Mouse (Mus musculus) embryonic facial prominence, embryonic 11.5 days (tissue): Measurements from ENCODE around the gene Rptor. TPM values are rescaled to one million over a fixed set of nuclear protein-coding genes. Genes with fewer than 3 reads are reported as not detected.

Source experiments
- ATAC-seq: fragments of 200-750 bp; cut with Nextera tagmentation; replicated peaks from 2 replicates; pipeline ENCODE4 v1.8.0; 2017; ENCODE audit warnings: low read depth; ENCODE audit not compliant: insufficient number of reproducible peaks, low FRiP score, low TSS enrichment
- DNase-seq: peaks from one replicate; pipeline ENCODE4 v3.0.0-alpha.2; 2015; ENCODE audit warnings: low spot score
- H3K27ac ChIP-seq: fragments of 300-500 bp; sonication (generic); replicated peaks from 2 replicates; pipeline ENCODE4 v1.5.1; 2014; ENCODE audit warnings: mild to moderate bottlenecking, low read depth, low read length, control low read depth
- H3K27me3 ChIP-seq: fragments of 300-500 bp; sonication (generic); 2 replicates; pipeline ENCODE4 v1.6.1; 2014; ENCODE audit warnings: mild to moderate bottlenecking, low read length, moderate library complexity, mixed read lengths; ENCODE audit not compliant: control insufficient read depth, insufficient read depth
- H3K36me3 ChIP-seq: fragments of 300-500 bp; sonication (generic); replicated peaks from 2 replicates; pipeline ENCODE4 v1.6.1; 2014; ENCODE audit warnings: low read depth, mild to moderate bottlenecking, low read length, moderate library complexity, mixed read lengths; ENCODE audit not compliant: control insufficient read depth, insufficient read depth
- H3K4me1 ChIP-seq: fragments of 300-500 bp; sonication (generic); 2 replicates; pipeline ENCODE4 v1.6.1; 2014; ENCODE audit warnings: low read length, mixed read lengths; ENCODE audit not compliant: control insufficient read depth, insufficient read depth
- H3K4me2 ChIP-seq: fragments of 300-500 bp; sonication (generic); 2 replicates; pipeline ENCODE4 v1.6.1; 2014; ENCODE audit warnings: low read depth, mild to moderate bottlenecking, control low read depth, low read length, moderate library complexity
- H3K4me3 ChIP-seq: fragments of 300-500 bp; sonication (generic); 2 replicates; pipeline ENCODE4 v1.5.1; 2014; ENCODE audit warnings: low read depth, low read length, control low read depth
- H3K9ac ChIP-seq: fragments of 300-500 bp; sonication (generic); replicated peaks from 2 replicates; pipeline ENCODE4 v1.6.1; 2014; ENCODE audit warnings: mild to moderate bottlenecking, control low read depth, low read length
- H3K9me3 ChIP-seq: fragments of 300-500 bp; sonication (generic); replicated peaks from 2 replicates; pipeline ENCODE4 v1.6.1; 2016; ENCODE audit warnings: mild to moderate bottlenecking, low read length, inconsistent platforms, mixed read lengths; ENCODE audit not compliant: control insufficient read depth
- WGBS: fragments of 180-500 bp; shearing (Covaris S2); extraction: QIAGEN DNeasy Blood & Tissue Kit; methylation state at CpG from one replicate; pipeline ENCODE4 v1.1.7; 2014; 5-methylcytosine and 5-hydroxymethylcytosine counted together
- polyA plus RNA-seq: library from polyadenylated mRNA; unstranded; fragments of >200 nt; fragmentation: Nextera tagmentation; extraction: Ambion mirVana; gene quantifications from 2 replicates; pipeline ENCODE4 v1.2.1, GENCODE M21; 2014

Rptor gene
- polyA plus RNA-seq, 1 experiment from 2014 or later = 10.1 TPM

DNA sequence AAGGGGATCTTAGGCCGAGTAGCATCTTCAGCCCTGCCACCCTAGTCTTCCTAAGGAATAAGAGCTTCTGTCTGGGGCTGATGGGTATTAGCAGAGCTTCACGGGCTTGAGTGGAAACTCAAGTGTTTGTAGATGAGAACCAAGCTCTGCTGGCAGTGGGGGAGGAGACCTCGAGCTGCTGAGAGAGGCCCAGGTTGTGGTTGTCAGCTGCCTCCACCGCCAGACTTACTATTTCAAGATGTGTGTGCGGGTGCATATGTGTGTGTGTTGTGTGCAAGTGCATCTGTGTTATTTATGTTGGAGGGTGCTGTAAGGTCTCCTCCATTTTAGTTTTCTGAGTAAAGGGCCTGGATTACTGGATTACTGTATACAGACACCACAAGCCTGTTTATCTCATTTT, 15.6 kb upstream of the Rptor start:
- Histone ChIP-seq H3K9ac (no peak overlapping the region), H3K27me3 (no peaks in the 10 kb centered on the region), H3K4me3 (no peak overlapping the region), H3K27ac (no peak overlapping the region), H3K4me2 (no peak overlapping the region), H3K36me3 (no peaks in the 10 kb centered on the region), H3K9me3 (no peaks in the 10 kb centered on the region), H3K4me1 (no peaks in the 10 kb centered on the region)
- 57% methylated on average over 5 of the region's 5 CpGs for WGBS
- ATAC-seq = no peak
- no peak for DNase-seq

DNA sequence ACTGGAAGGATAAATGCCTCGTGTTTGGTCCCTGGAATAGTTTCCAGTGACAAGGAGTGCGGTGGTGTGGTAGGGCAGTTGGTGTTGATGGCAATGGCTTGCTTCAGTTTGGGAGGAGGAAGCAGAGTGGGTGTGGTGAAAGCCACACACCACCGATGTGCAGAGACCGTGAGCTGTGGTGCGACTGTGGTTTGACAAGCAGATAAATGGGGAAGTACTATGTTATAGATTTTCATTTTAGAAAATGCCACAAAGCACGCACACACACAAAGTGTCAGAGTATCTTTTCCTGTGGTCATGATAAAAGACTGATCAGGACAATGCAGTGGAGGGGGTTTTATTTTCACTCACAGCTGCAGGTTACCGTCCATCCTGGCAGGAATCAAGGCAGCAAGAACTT, 13.5 kb upstream of the Rptor start:
- WGBS = 83% methylated on average over 7 of the region's 7 CpGs
- Histone ChIP-seq H3K4me1 (no peaks in the 10 kb centered on the region), H3K27me3 (no peaks in the 10 kb centered on the region), H3K27ac (no peak overlapping the region), H3K36me3 (no peaks in the 10 kb centered on the region), H3K9me3 (no peaks in the 10 kb centered on the region), H3K9ac (no peak overlapping the region), H3K4me2 (no peak overlapping the region), H3K4me3 (no peak overlapping the region)
- ATAC-seq (no peak), DNase-seq (no peak)

DNA sequence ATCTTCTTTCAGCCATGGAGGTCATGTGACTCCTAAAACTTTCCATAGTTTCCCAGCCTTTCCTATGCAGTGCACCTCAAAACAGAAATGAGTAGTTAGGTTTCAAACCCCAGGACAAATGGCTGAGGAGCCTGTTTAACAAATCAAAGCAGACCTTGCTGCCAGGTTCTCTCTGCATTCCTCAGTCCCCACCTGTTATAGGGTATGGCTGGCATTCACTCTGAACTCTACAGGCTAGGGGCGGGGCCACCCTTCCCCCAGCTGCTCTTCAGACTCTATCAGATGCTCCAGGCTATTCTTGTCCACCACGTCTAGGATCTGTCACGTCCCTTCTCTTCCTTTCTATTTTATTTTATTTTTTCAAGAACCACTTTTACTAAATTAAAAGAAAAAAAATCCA, 8.7 kb upstream of the Rptor start:
- DNase-seq (peak; percentile 17), ATAC-seq (no peak)
- H3K27ac ChIP-seq = no peak overlapping the region
- no peak overlapping the region for H3K4me3 ChIP-seq
- no peak overlapping the region for H3K9ac ChIP-seq
- 28% methylated on average over 3 of the region's 3 CpGs for WGBS
- H3K36me3 ChIP-seq = no peaks in the 10 kb centered on the region
- no peaks in the 10 kb centered on the region for H3K4me1 ChIP-seq
- H3K27me3 ChIP-seq = no peaks in the 10 kb centered on the region
- H3K4me2 ChIP-seq = no peak overlapping the region
- H3K9me3 ChIP-seq = no peaks in the 10 kb centered on the region

DNA sequence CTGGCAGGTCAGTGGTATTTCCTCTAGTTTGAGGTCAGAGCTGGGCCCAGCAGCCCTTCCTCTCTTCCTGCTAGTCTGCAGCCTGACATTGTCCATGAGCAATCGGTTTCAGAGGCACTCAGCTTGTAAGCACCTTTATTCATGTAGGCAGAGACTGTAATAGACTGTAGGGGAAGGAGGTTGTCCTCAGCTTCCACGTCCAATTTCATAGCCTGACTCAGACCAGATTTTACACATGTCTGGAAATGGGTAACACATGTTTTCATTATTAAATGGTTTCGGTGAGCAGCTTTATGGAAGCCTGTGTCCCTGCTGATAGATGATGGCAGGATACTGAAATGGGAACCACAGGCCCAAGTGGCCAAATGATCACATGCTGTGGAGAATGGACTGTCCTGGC, 3.8 kb upstream of the Rptor start:
- Histone ChIP-seq H3K36me3 (no peaks in the 10 kb centered on the region), H3K9me3 (no peaks in the 10 kb centered on the region), H3K27ac (no peak overlapping the region), H3K4me3 (no peak overlapping the region), H3K27me3 (no peaks in the 10 kb centered on the region), H3K9ac (no peak overlapping the region), H3K4me1 (no peaks in the 10 kb centered on the region), H3K4me2 (no peak overlapping the region)
- ATAC-seq (no peak), DNase-seq (peak; percentile 55)
- WGBS = 31% methylated on average over 3 of the region's 3 CpGs

DNA sequence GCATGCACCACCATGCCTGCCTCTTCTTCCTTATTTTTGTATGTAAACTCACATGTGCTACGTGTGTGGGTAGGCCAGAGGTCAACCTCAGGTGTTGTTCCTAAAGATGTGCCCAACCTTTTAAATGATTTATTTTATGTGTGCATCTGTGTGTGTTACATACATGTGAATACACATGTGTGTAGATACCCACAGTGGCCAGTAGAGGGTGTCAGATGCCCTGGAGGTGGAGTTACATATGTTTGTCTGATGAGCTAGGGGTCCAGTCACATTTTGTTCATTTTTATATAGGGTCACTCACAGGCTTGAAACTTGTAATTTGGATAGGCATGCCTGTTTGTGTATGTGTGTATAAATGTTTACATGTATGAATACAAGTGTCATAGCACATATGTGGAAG, 2.4 kb upstream of the Rptor start:
- WGBS = 76% methylated on average over 1 of the region's 1 CpGs
- no peak overlapping the region for H3K9ac ChIP-seq
- no peak overlapping the region for H3K4me3 ChIP-seq
- H3K4me2 ChIP-seq = no peak overlapping the region
- no peaks in the 10 kb centered on the region for H3K36me3 ChIP-seq
- H3K9me3 ChIP-seq = no peaks in the 10 kb centered on the region
- H3K4me1 ChIP-seq = no peaks in the 10 kb centered on the region
- no peak overlapping the region for H3K27ac ChIP-seq
- no peak for ATAC-seq
- H3K27me3 ChIP-seq = no peaks in the 10 kb centered on the region
- DNase-seq = no peak

DNA sequence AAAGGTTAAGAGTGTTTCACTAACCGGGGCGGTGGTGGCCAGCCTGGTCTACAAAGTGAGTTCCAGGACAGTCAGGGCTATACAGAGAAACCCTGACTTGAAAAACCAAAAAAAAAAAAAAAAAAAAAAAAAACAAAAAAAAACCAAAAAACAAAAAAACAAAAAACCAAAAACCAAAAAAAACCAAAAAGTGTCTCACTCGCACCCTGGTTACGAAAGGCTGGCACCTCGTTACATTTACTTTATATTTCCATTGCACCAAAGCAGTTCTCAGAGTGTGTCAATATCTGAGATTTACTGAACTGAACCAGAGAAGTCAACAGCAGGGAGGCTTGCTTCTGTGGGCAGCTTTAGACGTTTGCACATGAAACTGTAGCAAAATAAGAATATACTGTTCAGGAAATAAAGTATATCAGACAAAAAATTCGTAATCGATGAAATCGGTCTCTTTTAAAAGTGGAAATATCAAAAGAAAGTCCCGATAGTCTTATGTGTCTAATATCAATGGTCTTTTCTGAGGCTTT, 466 bp upstream of the Rptor start:
- H3K9ac ChIP-seq = no peak overlapping the region
- H3K27me3 ChIP-seq = no peaks in the 10 kb centered on the region
- peak overlapping the region; percentile 70 for H3K4me3 ChIP-seq
- 39% methylated on average over 10 of the region's 10 CpGs for WGBS
- no peak overlapping the region for H3K27ac ChIP-seq
- H3K4me1 ChIP-seq = no peaks in the 10 kb centered on the region
- ATAC-seq (no peak), DNase-seq (peak; percentile 18)
- no peaks in the 10 kb centered on the region for H3K9me3 ChIP-seq
- H3K36me3 ChIP-seq = no peaks in the 10 kb centered on the region
- no peak overlapping the region; the same call in 1 of the 2 replicates for H3K4me2 ChIP-seq

DNA sequence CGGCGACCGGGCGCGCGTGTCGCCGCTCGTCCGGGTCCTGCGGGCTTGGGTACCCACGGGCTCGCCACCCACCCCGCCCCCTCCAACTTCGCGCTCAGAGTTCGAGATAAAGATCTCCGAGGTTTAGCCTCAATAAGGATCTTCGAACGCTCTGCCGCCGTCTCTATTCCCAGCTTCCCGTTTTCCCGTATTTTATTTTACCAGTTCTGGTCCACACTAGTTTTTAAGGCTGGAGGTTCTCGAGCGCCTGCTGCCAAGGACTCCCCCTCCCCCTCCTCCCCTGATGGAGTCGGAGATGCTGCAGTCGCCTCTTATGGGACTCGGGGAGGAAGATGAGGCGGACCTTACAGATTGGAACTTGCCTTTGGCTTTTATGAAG, 811 bp downstream of the Rptor start:
- Histone ChIP-seq H3K27me3 (no peaks in the 10 kb centered on the region), H3K36me3 (no peaks in the 10 kb centered on the region), H3K27ac (peak overlapping the region; percentile 77), H3K4me1 (no peaks in the 10 kb centered on the region), H3K4me2 (peak overlapping the region; percentile 74), H3K9ac (peak overlapping the region; percentile 79), H3K9me3 (no peaks in the 10 kb centered on the region), H3K4me3 (peak overlapping the region; percentile 70)
- under 1% methylated on average over 30 of the region's 30 CpGs for WGBS
- DNase-seq = peak; percentile 28
- no peak for ATAC-seq

DNA sequence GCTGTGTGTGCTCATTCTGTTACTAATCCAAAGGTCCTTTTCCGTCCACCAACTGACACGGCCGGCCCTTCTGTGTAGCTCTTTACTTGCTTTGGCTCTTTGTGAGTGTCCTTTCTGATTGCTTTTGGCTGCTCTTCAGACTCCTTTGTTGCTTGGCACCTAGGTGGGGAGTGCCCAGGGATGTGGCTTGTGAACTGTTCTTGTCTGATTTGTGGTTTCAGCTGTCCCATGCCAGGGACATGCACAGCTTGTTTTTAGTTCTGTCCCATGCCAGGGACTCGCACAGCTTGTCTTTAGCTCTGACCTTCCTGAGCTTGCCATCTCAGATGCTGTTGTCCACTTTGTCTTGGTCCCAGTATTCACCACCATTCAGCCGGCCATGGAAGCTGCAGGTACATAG, 4.8 kb downstream of the Rptor start:
- no peak for ATAC-seq
- no peak for DNase-seq
- Histone ChIP-seq H3K9me3 (no peaks in the 10 kb centered on the region), H3K4me3 (no peak overlapping the region), H3K27ac (no peak overlapping the region), H3K4me1 (no peaks in the 10 kb centered on the region), H3K36me3 (no peaks in the 10 kb centered on the region), H3K9ac (no peak overlapping the region), H3K27me3 (no peaks in the 10 kb centered on the region), H3K4me2 (no peak overlapping the region)
- 91% methylated on average over 5 of the region's 5 CpGs for WGBS
